Mouse (Mus musculus) thymus, postnatal 10 days (tissue): ENCODE measurements around the gene Abhd2.

ENCODE experiments used
- DNase-seq, 2 experiments: peaks; one replicate each; pipeline ENCODE4 v3.0.0; 2021; ENCODE audit warnings: low spot score in 2 of 2

The Abhd2 gene

DNA sequence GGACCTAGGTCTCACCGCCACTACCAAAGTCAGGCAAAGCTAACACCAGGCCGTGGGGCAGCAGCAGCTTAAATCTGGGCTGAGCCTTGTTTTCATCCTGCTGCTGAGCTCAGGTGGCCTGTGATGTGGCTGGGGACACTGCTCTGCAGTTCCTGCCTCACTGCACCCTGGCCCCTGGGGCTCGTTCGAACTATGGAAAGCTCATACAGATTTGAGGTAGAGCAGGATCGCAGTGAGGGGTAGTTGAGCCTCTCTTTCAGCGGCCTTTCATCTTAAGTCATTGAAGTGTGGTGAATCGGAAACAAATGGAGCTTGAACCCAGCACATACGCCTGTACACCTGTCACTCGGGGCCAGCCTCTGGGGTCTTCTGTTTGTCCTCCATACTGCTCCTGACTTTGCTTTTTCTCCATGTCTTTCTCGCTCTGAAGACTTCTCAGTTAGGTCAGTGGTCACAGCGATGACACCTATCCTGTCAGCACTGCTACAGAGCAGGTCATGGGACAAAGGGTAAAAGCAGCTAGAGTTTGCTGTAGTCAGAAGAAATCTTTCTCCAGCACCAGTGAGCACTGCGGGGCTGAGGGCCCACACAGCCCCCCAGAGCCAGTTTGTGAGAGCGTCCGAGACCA, 20.7 kb downstream of the Abhd2 start:
- DNase-seq: no peak

DNA sequence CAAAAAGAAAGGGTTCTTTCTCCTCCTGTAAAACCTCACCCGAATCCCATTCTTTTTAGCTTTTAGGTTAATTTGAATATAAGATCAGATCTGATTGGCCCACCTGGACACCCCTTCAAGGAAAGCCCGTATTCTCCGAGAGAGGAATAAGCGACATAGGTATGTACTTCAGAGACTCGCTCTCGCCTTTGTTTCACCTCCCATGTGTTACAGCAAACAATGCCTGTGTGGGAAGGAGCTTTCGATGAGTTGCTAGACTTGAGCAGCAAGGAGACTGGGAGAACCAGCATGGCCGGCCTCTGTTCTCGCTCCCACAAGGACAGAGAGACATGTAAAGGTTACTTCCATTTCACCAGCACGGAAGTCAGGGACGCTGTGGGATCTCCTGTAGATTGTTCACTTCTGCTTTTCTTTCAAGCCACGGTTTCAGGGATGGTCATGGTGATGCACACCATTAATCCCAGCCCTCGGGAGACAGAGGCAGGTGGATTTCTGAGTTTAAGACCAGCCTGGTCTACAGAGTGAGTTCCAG, 21.5 kb downstream of the Abhd2 start:
- DNase-seq: no peak

DNA sequence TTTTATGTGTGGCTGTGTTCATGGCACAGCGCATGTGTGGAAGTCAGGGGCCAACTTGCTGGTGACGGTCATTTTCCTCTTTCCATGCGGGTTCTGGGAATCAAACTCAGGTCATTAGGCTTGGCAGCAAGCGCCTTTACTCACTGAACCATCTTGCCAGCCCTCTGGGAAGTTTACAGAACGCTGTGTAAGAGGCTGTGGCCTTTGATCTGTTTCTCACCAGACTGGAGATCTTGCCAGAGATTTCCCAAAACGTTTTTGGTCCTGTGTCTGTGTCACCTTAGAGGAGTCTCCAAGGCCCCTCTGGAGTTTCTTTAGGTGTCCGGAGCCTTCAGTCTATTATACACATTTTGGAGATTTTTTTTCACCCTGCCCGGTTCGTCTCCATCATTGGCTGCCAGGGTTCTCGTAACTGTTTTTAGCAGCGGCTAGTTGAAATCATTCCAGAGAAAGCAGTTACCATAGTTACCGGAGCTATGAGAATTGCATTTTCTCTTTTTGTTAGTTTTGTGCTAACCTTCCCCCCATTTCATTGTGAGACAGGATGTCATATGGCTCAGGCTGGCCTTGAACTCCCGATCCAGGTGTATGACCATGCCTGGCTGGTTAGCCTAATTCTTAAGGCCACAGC, 22.3 kb downstream of the Abhd2 start:
- DNase-seq: no peak

DNA sequence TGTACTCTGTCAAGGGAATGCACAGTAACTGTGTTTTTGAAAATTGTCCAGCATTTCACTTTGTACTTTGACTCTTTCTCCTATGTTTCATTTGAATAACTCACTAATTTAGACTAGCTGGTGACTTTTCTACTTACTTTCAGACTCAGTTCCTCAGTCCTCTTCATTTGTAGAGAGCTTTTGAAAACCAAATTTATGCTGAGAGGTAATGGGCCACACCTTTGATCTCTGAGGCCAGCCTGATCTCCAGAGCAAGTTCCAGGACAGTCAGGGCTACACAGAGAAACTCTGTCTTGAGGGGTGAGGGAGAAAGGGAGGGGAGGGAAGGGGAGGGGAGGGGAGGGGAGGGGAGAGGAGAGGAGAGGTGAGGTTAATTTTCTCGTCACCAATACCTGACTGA, 25.7 kb downstream of the Abhd2 start:
- DNase-seq: no peak

DNA sequence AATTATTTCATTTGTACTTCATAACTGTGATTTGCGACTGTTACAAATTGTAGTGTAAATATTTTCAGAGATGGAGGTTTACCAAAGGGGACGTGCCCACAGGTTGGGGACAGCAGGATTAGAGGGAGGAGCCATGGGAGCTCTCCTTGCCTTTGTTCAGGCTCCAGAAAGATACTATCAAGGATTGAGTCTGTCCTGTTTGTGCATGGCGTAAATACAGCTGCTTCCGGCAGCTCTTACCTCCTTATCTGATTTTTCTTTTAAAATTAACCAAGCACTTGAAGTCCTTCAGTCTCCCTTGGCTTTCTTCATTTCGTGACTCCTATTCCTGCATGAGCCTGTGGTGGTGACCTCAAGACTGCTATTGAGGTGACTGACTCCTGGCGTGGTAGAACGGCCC, 26.5 kb downstream of the Abhd2 start:
- DNase-seq: no peak

DNA sequence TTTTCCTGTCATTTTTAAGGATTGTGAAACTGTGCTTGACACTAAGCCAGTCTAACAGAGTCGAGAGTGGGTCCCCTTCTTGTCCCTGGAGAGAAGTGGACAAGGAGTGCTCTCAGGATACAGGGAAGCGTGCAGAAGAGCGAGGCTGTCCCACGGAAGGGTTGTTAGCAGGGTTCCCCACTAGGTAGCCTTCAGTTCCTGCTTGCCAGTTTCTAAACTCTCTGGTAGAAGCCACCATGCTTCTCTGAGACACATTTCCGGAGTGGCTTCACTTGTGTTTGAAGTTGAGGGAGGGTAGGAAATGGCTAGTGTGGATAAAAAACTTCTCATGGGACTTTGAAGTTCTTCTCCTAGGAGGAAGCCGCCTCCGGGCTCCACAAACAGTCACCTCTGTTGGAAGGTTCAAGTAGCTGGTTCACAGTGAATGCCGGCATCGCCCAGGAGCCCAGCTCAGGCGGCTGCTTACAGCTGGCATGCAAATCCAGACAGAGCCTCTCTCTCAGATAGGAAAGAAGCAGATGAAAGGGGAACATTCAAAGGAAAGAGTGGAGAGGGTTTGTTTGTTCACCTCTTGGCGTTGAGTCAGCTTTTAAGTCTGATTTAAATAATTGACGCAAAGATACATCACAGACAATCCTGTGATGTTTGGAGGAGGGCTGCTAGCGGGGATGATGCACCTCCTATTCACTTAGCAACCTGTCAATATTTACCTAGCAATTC, 27.6 kb downstream of the Abhd2 start:
- DNase-seq: peak in 1 of 2 experiments; percentile 12

DNA sequence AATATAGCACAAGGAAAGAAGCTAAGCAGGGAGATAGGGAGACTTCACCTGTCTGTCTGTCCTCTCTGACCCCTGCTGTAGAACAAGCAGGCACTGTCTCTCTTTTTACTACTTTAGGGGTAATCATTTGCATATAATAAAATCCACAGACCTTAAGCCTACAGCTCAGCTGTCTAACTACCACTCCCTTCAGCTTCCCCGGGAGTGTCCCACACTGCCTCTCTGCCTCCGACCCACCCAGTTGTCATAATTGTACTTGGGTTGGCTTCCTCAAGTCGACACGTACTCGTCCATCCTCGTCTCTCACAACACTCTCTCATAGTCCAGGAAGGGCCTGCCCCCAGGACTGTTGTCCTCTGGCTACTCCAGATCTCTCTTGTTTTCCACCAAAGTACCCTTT, 29.1 kb downstream of the Abhd2 start:
- no peak for DNase-seq

DNA sequence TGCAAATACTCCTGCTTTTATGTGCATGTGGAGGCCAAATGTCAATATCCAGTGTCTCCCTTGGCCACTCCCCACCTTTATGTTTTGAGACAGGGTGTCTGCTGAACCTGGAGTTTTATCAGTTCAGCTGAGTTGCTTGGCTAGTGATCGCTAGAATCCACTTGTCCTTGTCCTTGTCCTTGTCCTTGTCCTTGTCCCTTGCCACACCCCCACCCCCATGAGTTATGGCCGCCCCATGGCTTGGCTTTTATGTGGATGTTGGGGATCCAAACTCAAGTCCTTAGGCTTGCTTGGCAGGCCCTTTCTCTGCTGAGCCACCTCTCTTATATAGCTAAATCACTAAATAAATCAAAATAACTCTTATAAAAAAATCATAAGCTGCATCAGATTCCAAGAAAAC, 29.6 kb downstream of the Abhd2 start:
- DNase-seq: no peak

DNA sequence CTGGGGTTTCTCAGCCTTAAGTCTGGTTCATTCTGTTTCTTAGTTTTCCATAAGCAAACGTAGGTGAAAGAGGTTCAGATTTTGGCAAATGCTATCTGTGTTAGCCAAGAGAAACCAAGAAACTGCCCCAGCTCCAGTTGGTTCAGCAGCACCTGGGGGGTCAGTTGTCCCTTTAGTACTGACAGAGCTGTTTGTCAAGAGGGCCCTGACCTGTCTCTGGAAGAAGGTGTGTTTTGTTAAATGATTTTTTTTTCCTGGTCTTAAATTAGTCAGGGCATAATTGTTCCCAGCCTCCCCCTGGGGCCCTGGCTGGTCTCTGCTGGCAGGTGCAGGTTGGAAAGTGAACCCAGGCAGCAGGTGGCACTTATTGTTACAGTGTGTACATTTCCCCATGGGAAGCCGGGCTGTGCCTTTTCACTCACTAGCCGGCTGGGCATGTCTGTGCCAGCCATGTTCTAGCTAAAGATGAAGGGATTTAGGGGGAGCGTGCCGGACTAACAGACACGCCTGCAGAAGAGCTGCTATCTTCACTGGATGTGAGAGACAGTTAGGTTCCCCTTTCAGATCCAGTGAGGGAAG, 30.3 kb downstream of the Abhd2 start:
- DNase-seq: no peak

DNA sequence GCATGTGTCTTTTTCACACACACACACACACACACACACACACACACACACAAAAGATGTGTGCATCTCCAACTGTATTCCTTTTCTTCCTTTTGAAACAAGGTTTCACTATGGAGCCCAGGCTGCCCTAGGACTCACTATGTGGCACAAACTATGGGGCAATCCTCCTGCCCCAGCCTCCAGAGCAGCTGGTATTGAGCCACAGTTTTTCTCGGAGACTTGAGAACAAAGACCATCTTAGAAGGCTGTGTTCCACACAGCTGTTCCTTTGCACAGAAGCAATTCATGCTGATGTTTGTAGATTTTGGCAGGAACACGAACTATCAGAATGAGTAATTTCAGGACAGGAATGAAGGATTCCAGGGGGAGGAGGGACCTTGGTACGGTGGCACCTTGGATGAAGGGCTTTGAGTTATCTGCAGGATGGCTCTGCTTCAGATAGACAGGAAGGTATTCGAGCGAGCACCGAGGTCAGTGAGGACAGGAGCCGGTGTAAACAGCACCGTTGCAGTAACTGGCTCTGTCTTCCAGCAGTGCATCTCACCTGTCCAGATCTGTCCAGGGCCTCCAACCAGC, 35.5 kb downstream of the Abhd2 start:
- DNase-seq: no peak

DNA sequence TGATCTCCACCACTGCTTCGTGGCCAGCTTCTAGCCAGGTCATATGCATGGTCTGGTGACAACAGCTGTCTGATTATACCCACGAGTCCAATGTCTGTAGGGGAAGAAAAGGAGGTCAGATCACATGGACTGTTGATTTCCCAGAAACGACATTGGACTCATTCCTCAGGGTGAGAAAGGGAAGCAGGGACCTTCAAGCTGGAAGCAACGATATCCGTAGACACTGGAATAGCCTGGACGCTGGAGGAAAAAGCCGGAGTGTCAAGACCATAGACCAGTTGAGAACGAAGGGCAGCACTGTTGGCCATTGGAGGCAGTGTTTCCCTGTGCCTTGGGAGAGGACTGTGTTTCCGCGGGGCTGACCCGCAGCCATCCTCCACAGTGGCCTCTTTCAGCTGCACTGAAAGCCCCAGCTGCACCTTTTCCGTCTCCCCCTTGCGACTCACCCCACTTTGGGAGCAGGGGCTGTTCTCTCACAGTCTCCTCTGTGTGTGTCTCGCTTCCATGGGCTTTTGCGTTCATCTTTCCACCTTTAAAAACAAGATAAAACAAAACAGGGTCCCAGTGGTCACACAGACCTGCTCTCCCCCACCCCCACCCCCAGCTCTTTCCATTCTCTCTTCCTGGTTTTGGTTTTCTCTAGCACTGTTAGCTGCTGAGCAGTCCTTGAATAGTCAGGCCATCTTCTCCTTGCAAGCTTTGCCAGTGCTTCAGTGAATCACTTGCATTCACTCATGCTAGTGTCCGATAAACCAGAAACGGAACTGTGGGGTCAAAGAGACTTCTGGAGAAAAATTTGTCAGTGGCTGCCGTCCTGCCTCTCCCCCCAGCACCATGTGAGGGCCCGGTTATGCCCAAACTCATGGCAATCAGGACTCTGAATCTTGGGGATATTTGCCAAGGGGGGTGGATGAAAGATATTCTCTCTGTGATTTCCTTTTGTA, 36.5 kb downstream of the Abhd2 start:
- no peak for DNase-seq

DNA sequence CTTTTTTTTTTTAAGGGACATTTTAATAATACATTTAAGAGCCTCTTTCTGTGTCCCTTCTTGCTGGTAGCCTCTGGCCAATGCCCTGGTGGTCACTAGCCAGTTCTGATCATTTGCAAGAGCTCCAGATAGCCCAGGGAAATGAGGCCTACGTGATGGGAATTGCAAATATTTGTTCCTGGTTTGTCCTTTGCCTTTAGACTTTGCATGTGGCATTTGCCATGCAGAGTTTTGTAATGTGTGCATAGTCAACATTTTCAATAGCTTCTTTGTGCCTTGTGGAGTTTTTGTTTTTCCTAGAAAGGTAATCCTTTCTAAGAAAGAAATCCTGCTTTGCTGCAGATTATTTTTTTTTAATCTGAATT, 37.2 kb downstream of the Abhd2 start:
- no peak for DNase-seq

DNA sequence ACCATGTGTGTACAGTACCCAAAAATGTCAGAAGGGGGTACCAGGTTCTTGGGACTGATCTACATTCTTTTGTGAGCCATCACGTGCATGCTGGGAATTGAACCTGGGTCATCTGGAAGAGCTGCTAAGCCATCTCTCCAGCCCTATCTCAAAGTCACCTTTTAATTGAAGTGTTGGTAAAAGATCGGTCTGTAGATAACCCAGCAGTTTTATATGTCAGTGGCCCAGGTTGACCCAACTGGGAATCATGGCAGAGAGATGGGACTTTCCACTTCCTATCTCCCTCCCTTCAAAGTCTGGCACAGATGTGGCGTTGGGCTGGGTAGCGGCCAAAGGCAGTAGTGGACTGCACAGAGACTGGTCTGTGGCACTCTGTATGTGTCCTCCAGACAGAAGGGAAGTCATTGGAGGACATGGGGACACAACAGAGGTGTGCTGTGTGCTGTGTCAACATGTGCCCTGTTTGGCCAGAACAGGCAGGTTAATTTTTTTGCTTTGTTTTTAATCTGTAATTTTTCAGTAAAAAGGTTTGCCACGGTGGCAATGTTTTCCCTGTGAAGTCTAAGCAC, 38.5 kb downstream of the Abhd2 start:
- no peak for DNase-seq

DNA sequence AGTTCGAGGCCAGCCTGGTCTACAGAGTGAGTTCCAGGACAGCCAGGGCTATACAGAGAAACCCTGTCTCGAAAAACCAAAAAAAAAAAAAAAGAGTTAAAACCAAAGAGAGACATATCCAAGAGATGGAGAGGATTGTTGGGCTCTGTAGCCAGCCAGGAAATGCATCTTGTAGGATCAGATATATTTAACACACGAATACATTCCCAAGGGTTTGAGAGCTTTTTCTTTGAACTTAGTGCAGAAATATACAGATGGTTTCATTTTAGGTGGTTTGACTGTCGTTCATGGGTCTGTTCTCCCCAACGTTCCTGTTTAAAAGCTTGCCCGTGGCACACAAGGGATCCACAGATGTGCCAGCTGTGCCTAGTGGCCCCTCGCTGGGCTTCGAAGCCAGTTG, 39.2 kb downstream of the Abhd2 start:
- DNase-seq: no peak

DNA sequence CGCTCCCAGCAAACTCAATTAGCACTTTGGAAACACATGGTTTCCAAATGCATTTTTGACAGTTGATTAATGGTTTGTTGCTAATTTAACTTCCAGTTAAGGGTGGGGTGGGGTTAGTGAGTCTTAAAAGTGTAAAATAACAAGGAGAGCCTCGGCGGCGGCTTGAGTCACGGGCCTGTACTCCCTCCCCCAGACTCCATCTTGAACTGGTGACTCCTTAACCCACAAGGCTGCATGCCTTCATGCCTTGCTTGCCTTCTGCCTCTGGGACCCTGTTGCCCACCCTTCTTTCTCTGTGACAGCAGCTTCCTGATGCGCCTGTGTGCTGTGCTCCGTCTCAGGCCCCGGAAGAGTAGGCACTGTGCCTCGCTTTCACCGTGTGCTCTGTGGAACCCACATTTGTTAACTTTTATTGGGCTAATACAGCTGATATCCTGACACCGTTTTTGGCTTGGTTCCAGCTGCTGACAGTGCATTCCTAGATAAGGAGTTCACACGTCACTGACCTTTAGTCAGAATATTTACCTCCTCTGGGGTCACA, 40.6 kb downstream of the Abhd2 start:
- no peak for DNase-seq

DNA sequence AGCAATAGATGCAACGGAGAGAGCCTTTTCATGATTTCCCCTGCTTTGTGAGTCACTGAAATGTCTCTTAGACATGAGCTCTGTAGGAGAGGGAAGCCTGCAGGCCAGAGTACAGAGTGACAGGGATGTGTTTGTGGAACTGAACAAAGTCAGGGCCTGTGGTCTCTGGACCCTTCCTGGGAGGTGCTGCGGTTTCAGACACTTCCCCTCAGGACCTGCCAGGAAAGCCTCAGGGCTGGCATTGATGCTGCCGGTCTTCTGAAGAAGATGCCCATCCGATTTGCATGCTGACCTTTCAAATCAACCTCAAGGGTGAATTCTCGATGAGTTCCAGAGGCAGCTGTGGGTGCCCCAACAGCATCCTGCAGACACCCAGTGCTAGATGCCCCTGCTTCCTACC, 41.5 kb downstream of the Abhd2 start:
- DNase-seq: no peak

DNA sequence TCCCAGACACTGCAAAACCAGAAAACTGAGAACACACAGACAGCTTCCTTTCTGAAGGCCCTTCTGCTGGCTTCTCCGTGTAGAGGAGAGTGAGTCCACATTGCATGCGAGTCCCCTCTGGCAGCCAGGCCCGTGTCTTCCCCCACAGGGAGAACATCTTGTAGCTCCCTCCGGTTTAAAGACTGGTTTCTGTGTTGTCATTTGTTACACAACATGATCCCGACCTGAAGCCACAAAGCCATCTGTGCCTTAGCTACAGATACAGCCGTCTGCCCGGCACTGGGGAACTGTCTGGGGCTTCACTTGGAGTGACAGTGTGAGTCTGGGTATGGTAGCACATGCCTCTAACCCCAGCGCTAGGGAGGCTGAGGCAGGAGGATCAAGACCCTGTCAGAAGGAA, 42.1 kb downstream of the Abhd2 start:
- no peak for DNase-seq

DNA sequence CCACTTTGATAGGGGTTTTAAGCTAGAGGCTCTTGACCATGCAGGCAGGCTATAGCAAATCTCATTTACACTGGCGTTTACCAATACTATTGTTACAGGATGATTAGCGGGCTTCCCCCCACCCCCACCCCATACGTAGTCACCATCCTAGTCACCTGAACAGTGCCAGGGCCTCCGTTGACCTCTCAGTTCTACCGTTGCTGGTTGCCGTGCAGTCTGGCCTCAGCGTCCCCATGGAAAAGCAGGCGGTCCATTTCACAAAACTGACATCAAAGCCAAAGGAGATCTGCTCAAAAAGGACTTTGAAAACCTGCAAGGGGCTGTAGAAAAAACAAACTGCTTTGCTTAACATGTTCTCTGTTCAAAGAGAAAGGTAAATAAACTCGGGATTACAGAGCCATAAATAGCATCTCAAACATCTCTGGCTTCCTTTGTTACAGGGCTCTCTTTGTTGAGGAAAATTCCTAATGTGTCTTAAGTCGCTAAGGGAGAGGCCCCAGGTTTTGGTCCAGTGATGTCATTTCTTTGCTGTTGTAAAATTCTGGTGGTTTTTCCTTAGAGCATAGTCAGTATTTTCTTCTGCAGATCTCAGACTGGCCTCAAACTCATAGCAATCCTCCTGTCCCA, 43.2 kb downstream of the Abhd2 start:
- no peak for DNase-seq

DNA sequence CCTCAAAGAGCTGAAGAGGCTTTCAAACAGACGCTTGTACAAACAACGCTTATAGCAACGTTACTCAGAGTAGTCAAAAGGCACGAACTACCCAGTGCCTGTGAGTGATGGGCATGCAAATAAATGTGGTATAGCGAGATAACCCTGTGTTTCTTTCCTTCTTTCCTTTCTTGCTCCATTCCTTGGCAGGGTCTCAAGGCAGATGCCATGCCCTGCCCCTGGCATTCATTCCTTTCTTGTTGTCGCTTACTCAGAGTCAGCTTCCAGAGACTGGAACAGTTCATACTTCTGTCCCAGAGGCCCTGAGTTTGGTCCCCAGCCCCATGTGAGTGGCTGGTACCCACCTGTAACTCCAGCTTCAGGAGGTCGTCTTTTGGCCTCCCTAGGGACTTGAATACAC, 44.6 kb downstream of the Abhd2 start:
- no peak for DNase-seq

DNA sequence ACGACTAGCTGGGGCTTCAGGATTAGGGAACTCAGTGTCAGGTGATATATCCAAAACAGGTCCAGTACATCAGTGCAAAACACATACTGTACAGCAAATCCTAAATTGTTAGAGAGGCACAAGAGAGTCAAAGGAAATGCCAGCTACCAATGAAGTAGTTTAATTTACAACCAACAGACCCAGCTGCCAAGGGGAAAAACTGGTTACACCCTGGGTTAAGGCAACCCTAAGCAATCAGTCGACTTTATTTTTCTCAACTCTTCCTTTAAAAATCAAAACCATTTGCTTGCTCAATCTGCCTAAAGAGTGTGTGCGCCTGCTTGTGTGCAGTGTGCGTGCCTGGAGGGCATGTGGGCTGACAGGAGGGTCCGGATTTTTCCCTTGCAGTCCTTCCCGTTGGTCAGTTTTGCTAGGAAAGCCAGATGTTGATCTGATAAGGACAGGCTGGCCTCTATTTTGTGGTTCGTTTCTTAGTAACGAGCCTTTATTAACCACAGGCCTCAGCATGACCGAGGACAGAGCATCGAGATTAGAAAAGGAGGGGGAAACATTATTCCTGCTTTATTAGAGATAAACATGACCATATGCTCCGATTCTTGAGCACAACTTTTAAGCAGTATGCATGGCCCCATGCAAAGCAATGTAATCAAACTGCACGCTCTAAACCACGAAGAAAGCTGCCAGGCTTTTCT, 45.3 kb downstream of the Abhd2 start:
- no peak for DNase-seq
